Mouse (Mus musculus) spleen, postnatal 4 days (tissue): ENCODE data around the gene Ercc4.
A peak's percentile ranks its signal among the peaks of the same experiment; 100 is the strongest.
"Not testable (repeated sequence)": the region's sequence is repeated elsewhere in the genome, so short reads cannot be mapped to it uniquely, and the experiment has no call there.

Experiments
- DNase-seq, 2 experiments: peaks; one replicate each; pipeline ENCODE4 v3.0.0; 2022; ENCODE audit warnings: low spot score in 2 of 2

Ercc4 gene

DNA sequence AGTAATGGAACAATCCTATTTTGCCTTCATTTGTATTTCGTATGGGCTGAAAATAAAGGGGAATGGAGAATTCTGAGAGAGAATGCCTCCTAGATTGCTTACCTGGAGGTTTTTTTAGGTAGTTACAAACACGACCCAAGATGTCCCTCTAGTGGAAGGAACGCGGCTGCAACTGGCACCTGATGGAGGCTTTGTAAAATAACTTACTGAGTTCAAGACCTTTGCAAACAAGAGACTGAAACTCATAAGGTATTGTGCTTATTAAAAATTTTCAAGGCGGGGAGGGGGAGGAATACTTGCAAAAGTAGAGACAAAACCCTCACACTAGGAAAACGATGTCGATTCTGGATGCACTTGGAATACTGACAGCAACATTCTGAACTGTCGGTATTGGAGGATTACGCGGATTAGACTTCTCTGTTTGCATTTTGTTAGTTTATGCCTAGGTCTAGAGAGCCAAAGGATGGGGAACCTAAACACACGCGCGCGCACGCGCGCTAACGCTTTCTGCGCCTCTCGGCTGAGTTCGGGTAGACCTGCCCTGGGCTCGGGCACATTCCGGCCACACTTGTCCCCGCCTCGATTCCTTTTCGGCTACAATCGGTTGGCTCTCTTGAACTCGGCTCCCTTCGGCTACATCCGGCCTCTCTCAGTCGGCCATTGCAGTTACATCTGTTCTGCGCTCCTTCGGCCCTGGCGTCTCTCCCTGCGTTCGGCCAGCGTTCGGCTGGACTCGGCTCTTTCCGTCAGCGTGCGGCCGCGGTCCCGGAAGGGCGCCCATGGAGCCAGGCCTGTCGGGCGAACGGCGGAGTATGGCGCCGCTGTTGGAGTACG is at the start of gene Ercc4:
Gene Ercc4 (plus strand): TSS at position 529 of the 834 bp plus-strand sequence.
- peak; percentile 90 to 97 for DNase-seq

DNA sequence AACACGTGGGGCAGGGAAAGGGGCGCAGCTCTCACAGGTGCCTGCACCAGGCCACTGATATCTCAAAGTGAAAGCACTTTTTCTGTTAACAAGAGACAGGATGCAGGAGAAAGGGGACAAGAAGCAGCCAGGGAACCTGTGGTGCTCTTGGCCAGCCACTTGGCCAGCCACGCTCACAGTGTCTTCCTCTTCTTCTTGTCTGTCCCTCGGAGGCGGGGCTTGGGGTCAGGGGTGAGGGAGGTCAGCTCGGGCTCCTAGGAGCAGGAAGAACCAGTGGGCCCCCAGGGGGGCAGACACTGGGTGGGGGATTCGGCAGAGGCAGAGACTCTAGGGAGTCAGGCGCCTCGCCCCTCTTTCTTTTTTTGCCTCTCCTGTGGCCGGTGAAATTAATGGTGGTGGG is 48.4 kb upstream of the Ercc4 start:
- DNase-seq, result no peak

DNA sequence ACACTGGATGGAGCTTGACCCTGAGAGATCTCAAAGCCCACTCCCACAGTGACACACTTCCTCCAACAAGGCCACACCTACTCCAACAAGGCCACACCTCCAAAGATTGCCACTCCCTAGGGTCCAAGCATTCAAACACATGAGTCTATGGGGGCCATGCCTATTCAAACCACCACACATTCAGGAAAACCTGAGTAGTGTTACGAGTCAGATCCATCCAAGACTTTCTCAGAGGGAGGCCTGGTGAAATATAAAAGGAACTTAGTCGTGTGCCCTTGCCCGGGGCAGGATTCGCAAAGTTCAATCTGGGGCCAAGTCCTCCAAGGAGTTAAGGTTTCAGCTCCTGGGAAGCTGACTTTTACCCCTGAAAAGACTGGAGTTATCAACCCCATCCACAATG is 35.3 kb upstream of the Ercc4 start:
- no peak for DNase-seq

DNA sequence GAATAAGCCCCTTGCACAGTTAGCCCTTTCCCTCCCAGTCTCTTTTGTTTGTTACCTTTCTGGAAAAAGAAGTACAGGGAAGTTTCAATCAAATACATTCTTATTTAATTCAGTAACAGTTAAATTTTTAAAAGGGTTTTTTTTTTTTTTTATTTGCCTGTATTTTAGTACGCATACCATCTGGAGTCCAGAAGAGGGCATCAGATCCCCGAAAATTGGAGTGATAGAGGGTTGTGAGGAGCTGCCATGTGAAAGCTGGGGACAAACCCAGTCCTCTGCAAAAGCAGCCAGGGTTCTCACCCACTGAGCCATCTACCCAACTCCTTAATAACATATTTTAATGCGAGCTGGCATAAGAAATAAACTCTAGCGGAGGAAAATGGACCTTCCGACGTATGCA is 29.3 kb upstream of the Ercc4 start:
- DNase-seq, result no peak

DNA sequence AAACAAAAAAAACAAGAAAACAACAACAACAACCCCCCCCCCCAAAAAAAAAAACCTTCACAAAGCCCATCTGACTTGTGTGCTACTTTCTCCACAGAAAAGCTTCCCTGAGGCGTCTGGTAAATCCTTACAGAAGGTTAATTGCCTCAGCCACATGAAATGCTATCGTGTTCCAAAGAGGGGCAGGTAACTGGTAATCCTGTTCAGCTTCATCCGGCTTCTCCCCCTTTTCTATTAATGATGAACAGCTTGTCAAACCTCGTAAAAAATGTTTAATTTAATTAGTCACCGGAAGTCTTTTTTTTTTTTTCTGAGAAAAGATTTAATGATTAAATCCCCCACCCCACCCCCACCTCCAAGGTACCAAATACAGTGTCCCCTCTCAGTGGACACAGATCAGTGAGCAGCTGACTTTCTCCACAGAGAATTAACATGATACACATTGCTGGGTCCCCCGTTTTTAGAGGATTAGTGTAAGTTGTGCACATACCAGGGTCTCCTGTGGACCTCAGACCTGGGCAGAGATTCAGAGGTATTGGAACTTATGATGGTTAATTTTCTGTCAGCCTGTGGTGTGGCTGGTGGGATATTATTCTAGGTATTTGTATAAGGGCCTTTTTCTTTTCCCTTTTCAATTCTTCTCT is 26.2 kb upstream of the Ercc4 start:
- DNase-seq, result no peak

DNA sequence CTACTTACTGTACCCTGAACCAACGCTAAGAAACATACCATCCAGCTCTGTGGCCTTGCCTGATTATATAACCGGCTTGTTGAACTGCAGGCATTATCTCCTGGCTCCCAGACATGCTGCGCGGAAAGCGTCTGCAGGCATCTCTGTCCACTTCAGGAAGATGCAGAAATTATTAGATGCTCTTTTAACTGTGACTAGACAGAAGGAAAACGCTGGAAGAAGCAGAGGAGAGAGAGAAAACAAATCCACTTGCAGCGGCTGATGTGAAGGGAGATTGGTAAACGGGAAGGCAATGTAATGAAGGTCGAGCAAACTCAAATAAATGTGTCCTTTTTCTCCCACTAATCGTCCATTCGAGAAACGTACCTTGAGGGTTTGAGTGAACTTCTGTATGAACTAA is 1.1 kb upstream of the Ercc4 start:
- no peak for DNase-seq

DNA sequence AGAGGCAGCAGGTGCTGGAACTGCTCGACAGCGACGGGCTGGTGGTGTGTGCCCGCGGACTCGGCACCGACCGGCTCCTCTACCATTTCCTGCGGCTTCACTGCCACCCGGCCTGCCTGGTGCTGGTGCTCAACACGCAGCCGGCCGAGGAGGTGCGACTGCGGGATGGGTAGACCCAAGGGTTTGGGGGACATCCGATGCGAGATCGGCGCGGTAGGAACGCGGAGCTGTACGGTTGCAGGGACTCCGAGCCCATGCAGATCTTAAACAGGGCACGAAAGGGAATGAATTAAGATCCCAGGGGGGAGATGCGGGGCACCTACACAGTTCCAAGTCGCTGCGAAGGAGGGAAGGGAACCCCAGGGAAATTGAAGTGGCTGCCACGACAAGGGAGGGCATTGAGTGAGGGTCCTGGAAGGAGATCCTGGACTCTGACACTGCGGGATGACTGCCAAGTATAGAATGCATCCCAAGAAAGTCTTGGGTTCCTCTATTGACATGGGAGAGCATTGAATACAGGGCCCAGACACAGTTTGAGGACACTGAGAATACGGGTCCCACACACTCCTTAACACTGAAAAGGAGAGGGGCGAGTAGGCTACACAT is 609 bp downstream of the Ercc4 start:
- DNase-seq, result no peak

DNA sequence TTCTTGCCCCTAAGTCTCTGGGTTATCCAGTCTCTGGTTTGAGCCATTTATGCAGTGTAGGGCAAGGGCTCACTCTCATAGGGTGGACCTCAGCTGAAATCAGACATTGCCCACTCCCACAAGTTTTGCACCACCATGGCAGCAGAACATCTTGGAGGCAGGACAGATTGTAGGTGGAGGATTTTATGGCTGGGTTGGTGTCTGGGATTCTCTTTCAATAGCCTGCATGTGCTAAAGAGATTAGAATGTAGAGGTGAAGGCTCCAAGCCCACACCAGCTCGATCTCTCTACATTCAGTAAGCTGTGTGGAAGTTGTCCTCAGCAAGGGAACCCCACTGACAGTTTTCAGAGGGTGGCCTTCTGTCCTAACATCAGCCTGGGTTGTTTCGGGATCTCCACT is 5.3 kb downstream of the Ercc4 start:
- no peak for DNase-seq

DNA sequence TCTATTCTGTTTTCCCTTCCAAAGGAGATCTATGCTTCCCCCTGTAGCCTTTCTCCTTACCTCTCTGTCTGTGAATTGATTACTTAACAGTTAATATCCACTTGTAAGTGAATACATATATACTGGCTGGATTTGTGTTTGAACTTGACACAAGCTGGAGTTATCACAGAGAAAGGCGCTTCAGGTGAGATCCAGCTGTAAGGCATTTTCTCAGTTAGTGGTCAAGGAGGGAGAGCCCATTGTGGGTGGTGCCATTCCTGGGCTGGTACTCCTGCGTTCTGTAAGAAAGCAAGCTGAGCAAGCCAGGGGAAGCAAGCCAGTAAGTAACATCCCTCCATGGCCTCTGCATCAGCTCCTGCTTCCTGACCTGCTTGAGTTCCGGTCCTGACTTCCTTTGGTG is 6.0 kb downstream of the Ercc4 start:
- not testable (repeated sequence) for DNase-seq

DNA sequence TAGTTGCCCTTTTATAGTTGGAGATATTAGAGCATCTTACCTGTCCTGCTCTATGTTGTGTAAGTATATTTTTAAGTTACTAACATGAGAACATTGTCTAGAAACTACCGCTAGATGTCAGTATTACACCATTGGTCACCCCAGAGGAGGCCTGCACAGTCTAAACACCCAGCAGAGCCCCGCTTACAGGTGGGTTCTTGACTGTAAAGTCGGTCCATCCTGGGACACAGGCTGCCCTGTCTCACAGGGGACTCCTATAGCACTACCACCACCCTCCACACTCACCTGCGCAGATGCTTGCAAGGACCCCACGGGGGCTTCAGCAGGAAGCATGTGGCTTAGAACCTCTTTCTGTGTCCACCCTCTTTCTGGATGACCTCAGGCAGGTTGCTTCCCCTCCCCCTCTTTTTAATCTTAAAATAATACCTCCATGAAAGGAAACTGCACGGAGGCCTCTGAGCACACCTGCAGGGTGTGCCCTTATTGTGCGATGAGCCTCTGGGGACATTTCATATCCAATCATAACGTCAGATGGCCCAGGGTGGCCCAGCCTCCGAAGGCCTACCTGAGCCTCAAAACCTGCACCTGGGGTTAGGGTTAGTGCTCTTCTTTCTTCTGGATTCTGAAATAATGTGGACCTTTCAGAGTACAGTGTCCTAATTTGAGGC is 7.9 kb downstream of the Ercc4 start:
- peak; percentile 21 to 63 for DNase-seq

DNA sequence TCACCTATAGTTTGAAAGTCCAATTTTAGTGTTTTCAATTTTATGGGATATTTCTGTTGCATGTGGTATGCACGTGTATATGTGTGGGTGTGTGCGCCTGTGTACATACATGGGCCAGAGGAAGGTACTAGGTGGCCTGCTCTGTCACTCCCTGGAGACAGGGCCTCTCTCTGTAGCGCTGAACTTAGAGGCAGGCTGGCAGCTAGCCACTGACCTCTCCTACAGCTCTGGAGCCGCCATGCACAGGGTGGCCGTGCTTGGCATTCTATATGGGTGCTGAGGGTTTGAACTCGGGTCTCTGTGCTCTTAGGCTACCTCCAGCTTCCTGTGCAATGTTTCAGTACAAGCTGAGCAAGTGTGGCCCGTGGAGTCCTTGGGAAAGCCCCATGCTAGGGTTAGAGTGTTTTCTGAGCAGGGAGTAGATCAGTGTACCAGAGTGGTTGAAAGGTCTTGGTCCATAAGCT is 8.5 kb downstream of the Ercc4 start:
- DNase-seq, result no peak

DNA sequence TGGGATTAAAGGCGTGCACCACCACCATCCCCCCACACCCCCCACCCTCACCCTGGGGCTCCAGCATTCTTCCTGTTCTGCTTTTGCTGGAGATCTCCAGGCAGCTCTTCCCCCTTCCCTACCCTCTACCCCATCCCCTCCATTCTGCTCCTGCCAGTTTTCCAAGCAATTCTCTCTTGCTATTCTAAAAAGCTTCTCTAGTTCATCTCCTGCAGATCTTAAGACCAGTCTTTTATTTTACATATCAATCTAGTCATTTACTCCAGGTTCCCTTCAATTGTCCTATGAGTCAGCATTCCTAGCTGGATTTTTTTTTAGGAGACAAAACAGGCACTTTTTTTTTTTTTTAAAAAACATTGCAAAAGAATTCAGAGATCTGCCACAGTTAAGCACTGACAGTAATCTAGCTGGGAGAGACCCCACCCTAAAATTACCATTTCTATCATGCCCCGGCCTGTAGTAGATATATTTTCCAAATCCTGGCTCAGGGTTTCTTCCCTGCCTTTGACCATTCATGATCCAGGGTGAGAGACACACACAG is 9.3 kb downstream of the Ercc4 start:
- DNase-seq, result no peak

DNA sequence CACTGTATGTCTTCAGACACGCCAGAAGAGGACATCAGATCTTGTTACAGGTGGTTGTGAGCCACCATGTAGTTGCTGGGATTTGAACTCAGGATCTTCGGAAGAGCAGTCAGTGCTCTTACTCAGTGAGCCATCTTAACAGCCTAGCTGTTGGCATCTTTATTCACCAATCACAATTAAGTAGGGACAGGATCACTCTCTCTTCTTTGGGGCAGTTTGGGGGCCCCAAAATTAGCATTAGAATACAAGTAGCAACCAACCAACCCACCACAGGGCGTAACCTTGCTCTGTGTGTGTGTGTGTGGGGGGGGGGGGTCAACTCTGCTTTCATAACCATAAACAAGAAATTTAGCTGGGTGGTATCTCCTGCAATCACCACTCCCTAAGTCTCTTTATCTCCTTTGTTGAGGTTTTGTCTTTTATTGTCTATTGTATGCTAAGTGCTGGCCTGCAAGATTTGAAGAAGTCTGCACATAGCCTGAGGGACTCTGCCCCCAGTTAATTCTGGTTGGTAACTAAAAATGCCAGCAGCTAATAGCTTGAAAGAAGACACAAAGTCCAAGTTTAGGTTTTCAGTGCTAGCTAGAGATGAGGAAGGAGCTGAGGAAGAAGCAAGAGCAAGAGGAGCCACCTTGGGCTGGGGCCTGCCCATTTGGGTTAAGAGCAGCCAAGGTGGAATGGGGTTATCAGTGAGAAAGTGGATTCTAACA is 10.3 kb downstream of the Ercc4 start:
- DNase-seq, result no peak

DNA sequence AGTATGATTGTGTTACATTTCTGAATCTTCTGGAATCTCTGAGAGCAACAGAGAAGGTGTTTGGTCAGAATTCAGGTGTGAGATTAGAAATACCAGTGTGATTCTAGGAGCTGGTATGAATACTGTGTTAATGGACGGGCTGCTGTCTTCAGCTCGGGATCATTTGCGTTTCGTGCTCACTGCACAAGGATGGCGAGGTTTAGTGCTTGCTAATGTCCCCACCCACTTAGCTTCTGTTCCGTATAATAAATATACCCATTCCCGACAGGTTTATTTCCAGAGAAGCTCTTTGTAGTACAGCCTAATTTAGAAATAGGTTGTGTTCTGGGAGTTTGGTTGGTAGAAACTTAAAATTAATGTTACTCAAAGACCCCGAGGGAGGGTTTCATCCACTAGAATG is 15.9 kb downstream of the Ercc4 start:
- DNase-seq, result no peak

DNA sequence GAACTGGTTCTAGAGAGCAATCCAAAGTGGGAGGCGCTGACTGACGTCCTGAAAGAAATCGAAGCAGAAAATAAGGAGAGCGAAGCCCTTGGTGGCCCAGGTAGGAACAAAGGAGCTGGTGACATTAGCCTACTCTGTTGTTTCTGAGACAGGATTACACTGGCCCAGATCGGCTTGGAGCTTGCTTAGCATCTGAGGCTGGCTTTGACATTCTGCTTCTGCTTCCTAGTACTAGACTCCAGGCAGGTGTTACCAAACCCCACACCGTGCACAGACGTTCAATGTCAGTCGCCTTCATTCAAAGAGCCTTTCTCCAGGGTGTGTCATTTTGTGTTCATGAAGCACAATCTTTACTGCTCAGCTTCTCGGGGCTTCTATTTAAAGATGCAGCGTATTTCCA is 18.1 kb downstream of the Ercc4 start:
- DNase-seq, result no peak

DNA sequence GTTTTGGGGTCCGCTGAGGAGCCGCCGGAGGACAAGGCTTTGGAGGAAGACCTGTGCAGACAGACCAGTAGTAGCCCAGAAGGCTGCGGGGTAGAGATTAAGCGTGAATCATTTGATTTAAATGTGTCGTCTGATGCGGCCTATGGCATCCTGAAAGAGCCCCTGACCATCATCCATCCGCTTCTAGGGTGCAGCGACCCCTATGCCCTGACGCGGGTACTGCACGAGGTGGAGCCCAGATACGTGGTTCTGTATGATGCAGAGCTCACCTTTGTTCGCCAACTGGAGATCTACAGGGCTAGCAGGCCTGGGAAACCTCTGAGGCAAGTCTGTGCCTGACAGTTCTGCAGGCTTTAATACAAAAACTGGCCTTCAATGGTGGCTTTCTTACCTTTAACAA is 20.9 kb downstream of the Ercc4 start:
- DNase-seq, result peak; percentile 24 to 77

DNA sequence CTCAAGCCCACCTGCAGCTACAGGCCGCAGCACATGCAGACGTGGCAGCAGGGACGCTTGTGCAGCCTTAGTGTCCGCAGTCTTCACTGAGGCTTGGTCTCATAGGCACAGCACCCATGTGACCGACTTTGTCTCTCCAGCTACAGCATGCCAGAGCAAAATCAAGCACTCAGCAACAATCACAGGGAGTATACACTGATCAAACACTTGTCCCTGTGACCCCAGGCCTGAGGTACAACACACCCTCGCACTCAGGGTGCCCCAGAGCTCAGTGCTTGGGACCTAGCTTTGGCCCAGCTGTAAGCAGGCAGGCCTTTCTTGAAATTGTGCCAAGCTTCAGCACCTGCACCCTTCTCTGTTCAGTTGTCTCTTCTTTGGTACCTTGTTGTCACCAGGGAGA is 31.7 kb downstream of the Ercc4 start:
- DNase-seq, result no peak

DNA sequence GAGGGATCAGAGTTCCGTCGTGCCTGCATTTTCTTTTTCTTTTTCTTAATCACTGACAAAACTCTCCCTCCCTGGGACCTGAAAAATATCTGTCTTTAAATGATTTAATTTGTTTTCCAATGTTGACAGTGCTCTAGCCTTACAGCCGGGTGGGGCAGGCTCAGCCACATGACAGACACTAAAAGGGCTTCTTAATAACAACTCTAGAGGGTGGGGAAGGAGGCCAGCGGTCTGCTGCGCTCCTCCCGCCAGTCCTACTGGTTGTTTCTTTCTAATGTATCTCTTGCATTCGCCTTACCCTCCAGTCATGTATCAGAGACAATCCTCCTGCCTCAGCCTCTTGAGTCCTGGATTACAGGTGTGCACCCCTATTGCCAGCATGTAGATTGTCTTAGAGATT is 34.4 kb downstream of the Ercc4 start:
- no peak for DNase-seq

DNA sequence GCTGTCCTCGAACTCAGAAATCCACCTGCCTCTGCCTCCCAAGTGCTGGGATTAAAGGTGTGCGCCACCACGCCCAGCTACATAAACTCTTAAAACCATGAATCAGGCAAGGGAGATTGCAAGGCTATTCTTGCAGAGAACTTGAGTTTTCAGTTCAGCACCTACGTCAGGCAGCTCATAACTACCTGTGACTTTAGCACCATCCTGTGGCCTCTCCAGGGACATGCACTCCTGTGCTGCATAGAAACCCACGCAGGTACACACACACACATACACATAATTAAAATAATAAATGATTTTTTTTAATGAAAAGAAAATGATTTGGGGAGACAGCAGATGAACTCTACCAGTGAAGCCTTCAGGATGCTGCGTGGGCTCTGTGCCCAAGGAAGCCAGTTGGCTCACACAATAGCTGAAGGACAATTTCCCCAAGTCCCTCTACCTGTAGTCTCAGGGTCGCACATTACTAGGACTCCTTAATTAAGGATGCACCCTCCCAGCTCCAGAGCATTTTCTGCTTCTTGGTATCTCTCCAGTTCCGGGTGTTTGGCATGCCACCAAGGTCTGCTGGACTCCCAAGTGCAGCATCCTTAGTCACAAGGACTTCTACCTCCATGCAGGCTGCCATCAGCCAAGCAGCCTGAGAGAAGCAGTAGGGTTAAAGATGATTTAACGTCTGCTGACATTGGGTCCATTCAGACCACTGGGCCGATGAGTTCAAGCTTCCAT is 35.4 kb downstream of the Ercc4 start:
- no peak for DNase-seq

DNA sequence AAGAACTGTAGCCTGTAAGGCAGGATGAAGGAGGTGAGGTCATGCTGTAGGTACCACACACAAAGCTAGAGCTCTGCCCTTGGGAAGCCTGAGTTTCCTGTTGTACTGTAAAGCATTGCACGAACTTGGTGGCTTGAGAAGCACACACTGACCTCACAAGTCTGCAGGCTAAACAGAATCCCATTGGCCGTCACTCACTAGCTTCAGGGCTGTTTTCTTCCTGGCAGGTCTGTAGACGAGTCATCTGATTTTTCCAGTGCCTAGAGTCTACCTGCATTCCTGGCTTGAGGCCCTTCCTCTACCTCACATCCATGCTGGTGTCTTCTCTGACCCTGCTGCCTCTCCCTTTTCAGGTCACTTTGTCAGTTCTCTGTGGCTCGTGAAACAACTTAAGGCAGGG is 36.7 kb downstream of the Ercc4 start:
- DNase-seq, result no peak
